Mouse (Mus musculus): ENCODE measurements at regions not wholly inside any gene's neighbourhood (a gene's known extent, or its start where the extent isn't known, plus 50 kb on each side); places are given as distances from the start of the nearest gene placed in this dataset.

- no peak for DNase-seq (ENCODE audit: inconsistent ontology term)
Observed at GRCm38 (mm10) chr9:61707296-61707695, 207.0 kb downstream of the Rplp1 start.

- no peak for DNase-seq (ENCODE audit: inconsistent ontology term)
Observed at GRCm38 (mm10) chr9:61706263-61706755, 208.0 kb downstream of the Rplp1 start.

GRCm38 (mm10) chr9:61705586-61706233 is 208.6 kb downstream of the Rplp1 start:
- DNase-seq (ENCODE audit: inconsistent ontology term): no peak

DNA sequence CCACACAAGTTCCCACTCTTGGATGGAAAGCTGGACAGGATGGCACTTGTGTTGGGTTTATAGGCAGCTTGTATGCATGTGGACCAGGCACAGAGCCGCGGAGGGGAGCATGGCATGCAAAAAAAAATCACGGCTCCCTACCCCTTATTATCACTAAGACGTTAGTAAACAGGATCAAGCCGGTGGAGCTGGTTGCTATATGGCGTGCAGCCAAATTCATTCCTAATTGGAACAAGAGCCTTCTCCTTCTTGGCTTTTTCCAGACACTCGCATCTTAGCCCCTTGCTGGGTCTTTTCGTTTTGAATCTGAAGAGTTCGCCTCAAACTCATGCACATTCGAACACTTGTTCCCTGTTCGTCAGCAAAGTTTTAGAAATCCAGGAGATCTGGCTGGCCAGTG is 211.0 kb downstream of the Rplp1 start:
- DNase-seq (ENCODE audit: inconsistent ontology term): no peak

DNA sequence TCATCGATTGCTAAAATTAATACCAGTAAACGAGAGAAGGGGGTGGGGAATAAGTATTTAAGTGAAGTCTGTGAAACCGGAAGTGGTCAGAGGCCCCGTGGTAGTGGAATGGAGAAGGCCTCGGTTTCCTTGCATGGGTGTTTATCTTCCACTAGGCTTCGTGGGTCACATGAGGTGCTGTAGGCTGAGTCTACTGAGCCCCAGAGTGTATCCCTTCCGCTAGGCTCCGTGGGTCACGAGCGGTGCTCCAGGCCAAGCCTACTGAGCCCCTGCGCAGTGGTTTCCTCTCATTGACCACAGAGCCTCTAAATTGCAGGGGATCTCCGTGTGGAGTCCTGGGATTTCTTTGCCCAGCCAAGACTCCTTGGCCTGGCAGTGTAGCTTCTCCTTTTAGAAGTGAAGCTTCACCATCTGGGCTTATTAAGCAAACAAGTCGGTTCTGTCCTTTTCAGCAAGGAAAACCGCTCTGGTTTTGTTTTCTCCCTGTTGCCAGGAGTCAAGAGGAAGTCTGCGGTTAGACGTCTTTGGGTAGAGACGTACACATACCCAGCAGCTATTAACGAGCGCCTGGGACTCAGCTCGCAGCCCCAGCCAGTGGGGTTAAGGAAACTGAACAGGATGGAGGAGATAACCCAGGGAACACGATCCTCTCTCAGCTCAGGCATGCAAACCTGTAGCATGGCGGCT is 211.9 kb downstream of the Rplp1 start:
- no peak for DNase-seq (ENCODE audit: inconsistent ontology term)

GRCm38 (mm10) chr9:61700576-61700975 is 213.8 kb downstream of the Rplp1 start:
- no peak for DNase-seq (ENCODE audit: inconsistent ontology term)

DNA sequence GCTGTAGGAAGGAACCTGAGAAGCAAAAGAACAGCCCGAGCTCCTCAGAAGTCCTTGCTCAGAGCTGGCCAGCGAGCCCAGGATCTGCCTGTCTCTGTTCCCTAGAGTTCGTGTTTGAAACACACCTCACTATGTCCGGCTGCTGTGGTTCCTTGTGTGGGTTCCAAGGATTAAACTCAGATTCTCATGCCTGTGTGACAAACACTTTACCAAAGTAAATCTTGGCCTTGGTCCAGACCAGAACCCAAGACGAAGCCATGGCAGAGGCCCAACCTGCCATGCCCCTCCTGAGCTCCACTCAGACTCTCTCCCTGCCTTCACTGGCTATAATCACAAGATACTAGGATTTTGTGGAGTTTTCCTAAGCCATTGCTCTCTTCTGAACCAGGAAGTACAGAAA is 214.7 kb downstream of the Rplp1 start:
- no peak for DNase-seq (ENCODE audit: inconsistent ontology term)

- peak; percentile 43 for DNase-seq (ENCODE audit: inconsistent ontology term)
Observed at GRCm38 (mm10) chr9:61697959-61698358, 216.4 kb downstream of the Rplp1 start.

- no peak for DNase-seq (ENCODE audit: inconsistent ontology term)
Observed at GRCm38 (mm10) chr9:61696831-61697230, 217.5 kb downstream of the Rplp1 start.

DNA sequence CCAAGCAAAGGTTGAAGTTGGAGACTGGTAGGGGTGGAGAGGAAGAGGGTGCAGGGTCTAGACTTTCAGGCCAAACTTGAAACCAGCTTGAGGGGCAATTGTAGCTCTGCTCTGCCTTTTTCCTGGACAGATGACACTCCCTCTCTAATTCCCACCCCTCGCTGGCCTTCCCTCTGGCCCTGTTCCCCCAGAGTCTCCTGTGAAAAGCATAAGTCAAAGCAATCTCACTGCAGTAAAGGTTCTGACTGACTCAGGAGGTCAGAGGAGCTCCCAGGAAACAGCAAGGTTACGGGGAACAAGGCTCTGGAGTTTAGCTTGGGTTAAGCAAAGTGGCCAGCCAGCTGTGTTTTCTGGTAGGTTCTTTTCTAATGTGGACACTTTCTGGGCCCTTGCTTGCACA is 218.5 kb downstream of the Rplp1 start:
- no peak for DNase-seq (ENCODE audit: inconsistent ontology term)

DNA sequence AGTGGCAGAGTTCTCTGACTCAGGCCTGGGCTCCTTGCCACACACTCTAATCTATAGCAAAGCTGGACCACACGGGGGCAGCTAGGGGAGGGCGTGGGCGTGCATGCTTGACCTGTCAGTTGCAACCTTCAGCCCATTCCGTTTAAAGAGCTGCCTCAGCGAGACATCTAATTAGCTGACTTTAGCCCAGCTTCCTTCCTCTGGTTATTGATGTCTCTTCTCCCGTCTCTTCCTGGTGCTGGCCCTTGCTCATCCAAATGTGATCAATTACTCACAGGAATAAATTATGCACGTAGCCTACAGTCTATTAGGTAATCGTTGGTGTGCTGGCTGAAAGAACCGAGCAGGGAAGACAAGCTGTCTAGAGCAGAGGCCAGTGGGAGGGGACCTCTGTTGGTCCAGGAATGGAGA is 219.0 kb downstream of the Rplp1 start:
- DNase-seq (ENCODE audit: inconsistent ontology term): peak; percentile 92

DNA sequence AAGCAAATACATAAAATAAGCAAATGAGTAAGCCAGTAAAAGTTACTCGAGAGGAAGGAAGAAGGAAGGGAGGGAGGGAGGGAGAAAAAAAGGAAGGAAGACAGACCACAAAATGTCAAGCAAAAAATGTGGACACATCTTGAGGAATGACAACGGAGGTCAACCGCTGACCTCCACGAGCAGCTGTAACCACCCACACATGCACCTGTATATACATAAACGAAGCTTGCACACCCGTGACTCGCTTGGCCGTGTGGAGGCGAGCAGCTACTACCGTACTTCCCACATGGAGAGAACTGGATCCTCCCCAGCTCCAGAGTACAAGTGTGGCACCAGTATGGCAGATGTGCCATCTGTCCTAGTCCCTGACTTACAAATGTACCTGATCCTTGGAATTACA is 220.1 kb downstream of the Rplp1 start:
- no peak for DNase-seq (ENCODE audit: inconsistent ontology term)

DNA sequence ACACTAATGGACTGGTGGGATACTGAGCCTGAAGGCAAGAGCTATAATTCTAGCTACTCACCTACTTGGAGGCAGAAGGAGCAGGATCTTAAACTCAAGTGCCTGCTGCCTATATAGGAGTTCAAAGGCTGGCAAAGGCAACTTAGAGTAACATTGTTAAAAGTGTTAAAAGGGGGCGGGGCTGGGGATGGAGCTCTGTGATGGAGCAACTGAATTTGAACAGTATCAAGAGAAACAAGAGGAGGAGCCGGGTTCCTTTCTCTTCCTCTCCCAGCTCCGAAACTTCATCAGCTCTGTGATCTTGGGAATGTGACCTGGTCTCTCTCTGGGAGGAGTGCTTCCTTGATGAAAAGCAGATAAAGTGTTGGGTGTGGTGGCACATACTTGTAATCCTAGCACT is 223.6 kb downstream of the Rplp1 start:
- DNase-seq (ENCODE audit: inconsistent ontology term): no peak

DNA sequence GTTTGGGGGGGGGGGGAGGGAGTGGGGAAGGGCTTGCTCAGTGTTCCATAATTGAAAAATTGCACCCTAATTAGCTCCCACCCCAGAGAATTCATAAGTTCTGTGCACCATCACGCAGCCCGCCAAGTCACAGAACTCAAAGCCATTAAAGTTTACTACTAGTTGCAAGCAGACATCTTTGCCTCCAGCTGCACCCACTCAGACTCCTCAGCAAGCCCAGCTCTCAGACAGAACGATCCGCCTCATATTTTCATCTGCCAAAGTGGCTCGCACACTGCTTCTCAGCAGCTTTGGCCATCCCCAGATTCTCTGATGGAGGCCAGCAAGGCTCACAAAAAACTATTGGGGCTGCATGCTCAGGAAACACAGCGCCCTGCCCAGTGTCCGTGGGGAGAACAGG is 224.4 kb downstream of the Rplp1 start:
- DNase-seq (ENCODE audit: inconsistent ontology term): no peak

- no peak for DNase-seq (ENCODE audit: inconsistent ontology term)
Observed at GRCm38 (mm10) chr9:61689516-61689915, 224.8 kb downstream of the Rplp1 start.

DNA sequence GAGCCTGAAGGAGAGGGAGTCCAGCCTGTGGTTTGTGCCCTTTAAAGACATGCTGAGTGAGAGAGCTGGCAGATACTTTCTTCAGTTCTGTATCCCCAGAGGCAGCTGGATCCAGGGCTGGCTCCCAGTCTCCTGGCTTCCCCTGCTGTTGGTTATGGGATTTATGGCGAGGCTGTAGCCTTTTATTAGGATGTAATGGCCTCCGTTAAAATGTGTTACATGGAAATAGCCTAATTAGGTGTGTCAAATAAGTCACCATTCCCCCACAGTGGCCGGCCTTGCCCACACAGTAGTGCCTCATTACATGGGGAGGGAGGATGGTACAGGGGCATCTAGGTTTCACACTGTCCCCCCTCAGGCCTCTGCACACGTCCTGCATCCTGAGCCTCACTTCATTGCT is 230.8 kb downstream of the Rplp1 start:
- no peak for DNase-seq (ENCODE audit: inconsistent ontology term)

GRCm38 (mm10) chr9:61682744-61683259 is 231.5 kb downstream of the Rplp1 start:
- DNase-seq (ENCODE audit: inconsistent ontology term): no peak

- DNase-seq (ENCODE audit: inconsistent ontology term): no peak
Observed at GRCm38 (mm10) chr9:61682316-61682715, 232.0 kb downstream of the Rplp1 start.

DNA sequence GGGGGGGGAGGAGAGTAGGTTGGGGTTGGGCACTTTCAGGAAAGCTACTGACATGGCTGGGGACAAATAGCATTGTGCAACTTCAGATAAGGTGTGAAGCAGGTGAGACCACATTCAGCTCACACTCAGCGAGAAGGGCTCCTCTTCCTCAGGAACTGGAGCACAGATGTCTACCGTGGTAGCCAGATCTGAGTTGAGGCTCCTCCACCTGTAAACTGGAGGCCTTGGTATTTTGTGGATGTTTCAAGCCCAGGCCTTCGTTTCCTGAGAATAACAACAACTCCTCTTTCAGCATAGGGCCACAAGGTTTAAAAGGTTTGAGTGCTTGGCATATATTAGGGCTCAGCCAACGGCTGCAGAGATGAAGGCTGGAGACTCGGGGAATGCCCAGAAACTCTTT is 232.9 kb downstream of the Rplp1 start:
- no peak for DNase-seq (ENCODE audit: inconsistent ontology term)

GRCm38 (mm10) chr9:61680911-61681311 is 233.4 kb downstream of the Rplp1 start:
- no peak for DNase-seq (ENCODE audit: inconsistent ontology term)

DNA sequence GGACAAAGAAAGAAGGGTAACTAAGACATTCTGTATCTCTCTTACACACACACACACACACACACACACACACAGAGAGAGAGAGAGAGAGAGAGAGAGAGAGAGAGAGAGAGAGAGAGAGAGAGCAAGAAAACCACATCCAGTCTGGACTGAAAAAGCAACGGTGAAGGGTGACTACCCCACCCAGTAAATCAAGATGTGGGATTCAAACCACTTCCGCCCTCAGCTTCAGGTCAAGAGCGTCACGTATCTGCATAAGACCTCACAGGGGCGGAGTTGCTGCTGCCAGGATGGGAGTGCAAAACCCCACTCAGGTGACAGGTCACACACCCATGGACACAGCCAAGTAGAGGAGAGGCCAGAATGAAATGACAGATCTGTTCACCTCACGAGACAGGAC is 234.7 kb downstream of the Rplp1 start:
- DNase-seq (ENCODE audit: inconsistent ontology term): no peak

GRCm38 (mm10) chr9:61677603-61678002 is 236.7 kb downstream of the Rplp1 start:
- DNase-seq (ENCODE audit: inconsistent ontology term): no peak

DNA sequence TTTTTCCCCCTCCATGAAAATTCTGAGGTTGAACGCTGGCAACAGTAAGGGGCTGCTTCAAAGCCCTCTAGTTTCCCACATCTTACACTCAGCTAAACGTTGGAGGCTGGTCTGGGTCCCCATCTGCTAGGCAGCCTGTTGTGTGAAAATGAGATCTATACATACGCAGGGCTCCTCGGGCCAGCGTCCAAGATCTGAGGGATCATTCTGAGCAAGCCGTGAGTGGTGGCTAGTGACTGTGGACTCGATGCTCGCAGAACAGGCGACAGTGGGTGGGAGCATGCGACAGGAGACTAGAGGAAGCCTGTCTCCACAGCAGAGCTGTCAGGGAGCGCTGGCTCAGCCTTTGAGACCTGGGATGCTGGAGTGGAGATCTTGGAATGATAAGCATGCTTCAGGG is 237.3 kb downstream of the Rplp1 start:
- no peak for DNase-seq (ENCODE audit: inconsistent ontology term)

Measured in Muller cell, postnatal 12 days (primary cell).